Mouse (Mus musculus) testis, adult 2 months (tissue): ENCODE measurements around the gene Zbed5.
"Not testable (repeated sequence)": the region's sequence is repeated elsewhere in the genome, so short reads cannot be mapped to it uniquely, and the experiment has no call there.

Experiments used
- CTCF ChIP-seq: fragments of 200-500 bp; IDR thresholded peaks from 2 replicates; pipeline ENCODE4 v1.5.1; 2012; ENCODE audit warnings: low read depth, mild to moderate bottlenecking, inconsistent platforms, low read length, moderate library complexity; ENCODE audit not compliant: control insufficient read depth, insufficient read depth, insufficient replicate concordance
- POLR2A ChIP-seq: fragments of 200-500 bp; IDR thresholded peaks from 2 replicates; pipeline ENCODE4 v1.6.1; 2012; ENCODE audit warnings: low read depth, mild to moderate bottlenecking, inconsistent platforms, low read length, moderate library complexity; ENCODE audit not compliant: control insufficient read depth

DNA sequence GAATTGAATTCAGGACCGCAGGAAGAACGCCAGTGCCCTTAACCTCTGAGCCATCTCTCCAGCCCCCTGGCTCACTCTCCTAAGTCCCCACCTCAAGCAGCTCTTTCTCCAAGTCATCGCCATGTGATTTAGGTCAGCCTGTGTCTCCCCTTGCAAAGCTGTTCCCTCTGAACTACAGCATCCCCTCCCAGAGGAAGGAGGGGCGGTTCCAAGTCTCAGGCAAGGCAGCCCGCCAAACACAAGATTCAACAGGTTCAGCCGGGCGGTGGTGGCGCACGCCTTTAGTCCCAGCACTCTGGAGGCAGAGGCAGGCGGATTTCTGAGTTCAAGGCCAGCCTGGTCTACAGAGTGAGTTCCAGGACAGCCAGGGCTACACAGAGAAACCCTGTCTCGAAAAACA lies 20.0 kb downstream of the Zbed5 start:
- not testable (repeated sequence) for TF ChIP-seq CTCF, POLR2A
